Mouse (Mus musculus) retina, postnatal 1 day (tissue): ENCODE results near the gene Banf1.
A peak's percentile ranks its signal among the peaks of the same experiment; 100 is the strongest.
"Not testable (repeated sequence)": the region's sequence is repeated elsewhere in the genome, so short reads cannot be mapped to it uniquely, and the experiment has no call there.

Experiments used
- DNase-seq: peaks from one replicate; pipeline ENCODE4 v3.0.0-alpha.2; 2012

The Banf1 gene

GRCm38 (mm10) chr19:5372724-5373123, 5.8 kb upstream of the Banf1 start:
- DNase-seq: no peak

- DNase-seq: peak; percentile 43
Observed at GRCm38 (mm10) chr19:5370932-5371331, 4.0 kb upstream of the Banf1 start.

DNA sequence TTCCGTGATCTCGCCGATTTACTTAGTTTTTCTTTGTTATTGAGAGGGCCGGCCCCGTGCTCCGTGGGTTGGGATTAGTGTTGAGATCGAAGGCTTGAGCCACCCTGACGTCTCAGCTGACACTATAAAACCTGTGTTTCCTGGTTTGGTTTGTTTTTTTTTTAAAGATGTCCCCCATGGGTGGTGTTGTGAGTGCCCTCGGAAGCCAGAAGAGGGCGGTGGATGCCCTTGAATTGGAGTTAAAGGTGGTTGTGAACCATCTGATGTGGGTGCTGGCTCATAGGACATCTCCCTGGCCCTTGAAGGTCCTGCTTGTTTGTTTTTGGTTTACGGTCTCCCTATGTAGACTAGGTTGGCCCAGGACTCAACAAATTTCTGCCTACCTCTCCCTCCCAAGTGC, 487 bp upstream of the Banf1 start:
- no peak for DNase-seq

- peak; percentile 99 for DNase-seq
Observed at GRCm38 (mm10) chr19:5366175-5367052, 554 bp downstream of the Banf1 start, which contains the start of gene Eif1ad. TSS of gene Eif1ad (plus strand) at chr19:5366741.

GRCm38 (mm10) chr19:5365751-5366150, 1.2 kb downstream of the Banf1 start:
- DNase-seq: no peak

GRCm38 (mm10) chr19:5364124-5364523, 2.8 kb downstream of the Banf1 start:
- no peak for DNase-seq

- DNase-seq: no peak
Observed at GRCm38 (mm10) chr19:5362186-5362585, 4.8 kb downstream of the Banf1 start.

DNA sequence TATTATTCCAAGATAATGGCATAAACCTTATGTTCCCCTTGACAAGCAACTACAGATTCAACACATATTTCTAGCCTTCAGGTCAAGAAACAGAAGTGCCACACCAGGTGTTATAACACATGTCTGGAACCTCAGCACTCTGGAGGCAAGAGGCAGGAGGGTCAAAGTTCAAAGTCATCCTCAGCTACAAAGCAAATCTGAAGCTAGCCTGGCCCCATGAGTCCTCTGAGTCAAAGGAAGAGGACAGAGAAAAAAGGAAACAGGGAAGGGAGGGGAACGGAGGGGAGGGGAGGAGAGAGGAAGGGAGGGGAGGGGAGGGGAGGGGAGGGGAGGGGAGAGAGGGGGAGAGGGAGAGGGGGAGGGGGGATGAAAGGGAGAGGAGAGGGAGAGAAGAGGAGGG, 10.9 kb downstream of the Banf1 start:
- DNase-seq: peak; percentile 19

GRCm38 (mm10) chr19:5353609-5354008, 13.4 kb downstream of the Banf1 start:
- no peak for DNase-seq

GRCm38 (mm10) chr19:5349502-5349873, 17.5 kb downstream of the Banf1 start, which contains the start of gene Cst6:
TSS of gene Cst6 (minus strand) at chr19:5349574.
- not testable (repeated sequence) for DNase-seq

DNA sequence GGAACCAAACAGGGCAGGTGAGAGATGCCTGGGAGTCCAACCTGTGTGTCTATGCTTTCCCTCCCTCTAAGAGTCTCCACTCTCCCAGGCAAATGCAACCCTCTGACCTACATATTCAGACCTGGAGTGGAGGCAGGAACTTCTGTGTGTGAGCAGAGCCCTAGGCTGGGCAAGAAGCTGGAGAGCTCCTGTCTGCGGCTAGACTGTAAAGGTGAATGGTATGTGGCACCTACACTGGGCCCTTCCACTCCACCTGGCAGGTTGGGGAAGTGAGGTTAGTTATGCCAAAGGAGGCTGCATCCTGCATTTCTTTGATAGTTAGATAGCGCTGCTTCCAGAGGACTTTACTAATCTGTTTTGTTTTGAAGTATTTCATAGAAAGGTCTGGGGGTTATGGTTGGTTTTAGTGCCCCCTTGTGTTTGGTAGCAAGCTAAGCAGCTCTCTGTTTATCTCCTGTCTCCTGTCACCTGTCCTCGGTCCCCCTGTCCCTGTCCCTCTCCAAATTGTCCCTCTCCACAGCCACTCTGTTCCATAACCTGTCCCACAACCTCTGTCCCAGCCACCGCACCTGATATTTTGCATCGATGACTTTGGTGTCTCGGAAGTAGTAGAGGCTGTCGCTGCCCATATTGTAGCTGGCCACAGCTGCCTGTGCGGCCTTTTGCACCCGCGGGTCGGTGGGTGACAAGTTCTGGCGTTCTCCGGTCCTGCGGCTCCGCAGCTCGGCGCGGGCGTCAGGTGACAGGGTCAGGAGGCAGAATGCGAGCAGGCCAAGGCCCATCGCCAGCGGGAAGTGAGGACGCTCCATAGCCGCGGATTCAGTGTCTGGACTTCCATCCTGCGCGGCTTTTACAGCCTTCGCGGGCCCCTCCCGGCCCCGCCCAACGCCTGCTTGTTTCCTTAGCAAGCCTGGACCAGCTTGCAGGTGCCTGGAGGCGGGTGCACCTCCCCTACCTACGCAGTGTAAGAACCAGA, 18.2 kb downstream of the Banf1 start:
- DNase-seq: peak; percentile 70

DNA sequence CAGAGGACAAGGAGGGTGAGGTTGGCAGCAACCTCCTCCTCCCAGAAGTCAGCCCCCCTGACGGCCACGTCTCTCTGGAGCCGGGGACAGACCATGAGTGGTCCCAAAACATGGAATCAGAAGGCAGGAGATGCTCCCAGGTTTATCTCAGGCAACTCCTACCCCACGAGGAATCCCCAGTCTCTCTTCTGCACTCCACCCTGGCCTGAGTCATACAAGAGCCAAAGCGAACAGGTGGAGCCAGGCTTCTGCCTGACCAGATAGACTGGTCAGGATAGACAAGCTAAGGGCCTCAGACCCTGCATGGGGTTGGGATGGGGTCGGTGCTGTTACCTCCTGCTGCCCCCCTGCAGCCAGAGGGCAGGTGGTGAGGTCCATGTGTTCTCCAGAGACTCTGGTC, 18.9 kb downstream of the Banf1 start:
- DNase-seq: no peak

DNA sequence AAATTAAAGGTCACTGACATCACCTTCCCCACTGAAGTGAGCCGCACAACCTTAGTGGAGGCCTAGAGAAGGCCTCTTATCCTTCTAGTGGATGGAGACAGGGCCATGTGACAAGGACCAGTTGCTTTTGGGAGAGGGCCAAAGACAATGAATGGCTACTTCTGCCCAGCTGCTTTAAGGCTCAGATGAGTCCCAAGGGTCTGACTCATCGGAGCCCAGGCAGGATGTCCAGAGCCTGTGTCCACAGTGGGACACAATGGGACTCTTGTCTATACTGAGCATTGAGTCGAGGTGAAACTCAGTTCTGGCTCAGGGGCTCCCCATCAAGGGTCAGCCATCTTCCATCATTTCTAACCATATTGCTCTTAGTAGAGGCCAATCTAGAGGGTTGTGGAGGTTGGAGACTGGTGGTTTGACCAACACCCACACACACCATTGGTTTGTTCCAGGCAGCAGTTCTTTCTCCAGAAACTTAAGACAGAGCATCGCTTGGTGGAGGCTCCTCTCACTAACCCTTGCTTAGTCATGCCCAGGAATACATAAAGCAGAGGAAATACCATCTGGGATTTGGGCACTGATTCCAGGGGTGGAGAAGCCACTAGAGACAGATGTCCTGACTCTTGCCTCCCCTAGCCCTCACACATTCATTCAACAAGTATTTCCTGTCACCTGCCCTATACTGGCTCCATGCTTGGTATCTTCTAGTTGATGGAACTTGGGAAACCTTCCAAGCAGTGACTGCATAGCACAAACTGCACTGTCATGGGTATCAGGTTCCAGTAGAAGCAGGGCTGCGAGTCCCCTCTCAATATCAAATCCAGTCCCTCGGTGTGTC, 21.5 kb downstream of the Banf1 start:
- peak; percentile 10 for DNase-seq

- DNase-seq: no peak
Observed at GRCm38 (mm10) chr19:5341360-5341759, 25.6 kb downstream of the Banf1 start.

GRCm38 (mm10) chr19:5337975-5338374, 29.0 kb downstream of the Banf1 start:
- peak; percentile 80 for DNase-seq

GRCm38 (mm10) chr19:5335441-5335840, 31.5 kb downstream of the Banf1 start, which contains the start of gene Catsper1:
TSS of gene Catsper1 (plus strand) at chr19:5335741.
- DNase-seq: no peak

DNA sequence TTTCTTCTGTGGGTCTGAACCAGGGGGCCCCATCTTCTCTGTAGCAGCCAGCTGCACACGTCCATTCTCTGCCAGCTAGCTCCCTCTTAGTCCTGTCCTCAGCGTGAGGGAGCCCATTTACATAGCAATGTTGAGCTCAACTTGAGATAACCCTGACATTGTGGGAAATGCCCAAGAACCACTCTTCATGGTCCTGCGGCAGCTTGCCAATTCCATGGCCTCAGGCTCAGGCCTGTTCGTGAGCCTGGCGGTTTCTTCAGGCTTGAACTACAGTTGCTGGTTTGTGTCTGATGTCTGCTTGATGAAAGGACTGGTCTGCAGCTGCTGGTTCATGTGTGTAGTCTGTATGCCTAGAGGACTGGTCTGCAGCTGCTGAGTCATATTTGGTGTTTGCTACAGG, 32.2 kb downstream of the Banf1 start:
- no peak for DNase-seq

- DNase-seq: no peak
Observed at GRCm38 (mm10) chr19:5327970-5328369, 39.0 kb downstream of the Banf1 start.

GRCm38 (mm10) chr19:5323801-5324200, 43.2 kb downstream of the Banf1 start:
- no peak for DNase-seq
